Mouse (Mus musculus): ENCODE data around the gene Fignl1.
A peak's percentile ranks its signal among the peaks of the same experiment; 100 is the strongest.

Gene Fignl1

GRCm38 (mm10) chr11:11831940-11832754 lies 23.4 kb upstream of the Fignl1 start:
- no peak for DNase-seq (ENCODE audit: low spot score)

- no peak for DNase-seq (ENCODE audit: low spot score)
These were observed 22.8 kb upstream of the Fignl1 start for GRCm38 (mm10) chr11:11831526-11831925.

GRCm38 (mm10) chr11:11830884-11831495 lies 22.2 kb upstream of the Fignl1 start:
- no peak for DNase-seq (ENCODE audit: low spot score)

- DNase-seq (ENCODE audit: low spot score) = no peak
These were observed 20.6 kb upstream of the Fignl1 start for GRCm38 (mm10) chr11:11829161-11830000.

- DNase-seq (ENCODE audit: low spot score) = no peak
These were observed 20.0 kb upstream of the Fignl1 start for GRCm38 (mm10) chr11:11828761-11829160.

- no peak for DNase-seq (ENCODE audit: low spot score)
These were observed 19.5 kb upstream of the Fignl1 start for GRCm38 (mm10) chr11:11828251-11828650.

- DNase-seq (ENCODE audit: low spot score) = no peak
These were observed 17.7 kb upstream of the Fignl1 start for GRCm38 (mm10) chr11:11826475-11826874.

GRCm38 (mm10) chr11:11825670-11826069 lies 16.9 kb upstream of the Fignl1 start:
- no peak for DNase-seq (ENCODE audit: low spot score)

- DNase-seq (ENCODE audit: low spot score) = no peak
These were observed 16.3 kb upstream of the Fignl1 start for GRCm38 (mm10) chr11:11824970-11825635.

- no peak for DNase-seq (ENCODE audit: low spot score)
These were observed 15.5 kb upstream of the Fignl1 start for GRCm38 (mm10) chr11:11823980-11824911.

- no peak for DNase-seq (ENCODE audit: low spot score)
These were observed 13.7 kb upstream of the Fignl1 start for GRCm38 (mm10) chr11:11822181-11823095.

- no peak for DNase-seq (ENCODE audit: low spot score)
These were observed 12.7 kb upstream of the Fignl1 start for GRCm38 (mm10) chr11:11821387-11821975.

GRCm38 (mm10) chr11:11820737-11821136 lies 12.0 kb upstream of the Fignl1 start:
- no peak for DNase-seq (ENCODE audit: low spot score)

GRCm38 (mm10) chr11:11820251-11820650 lies 11.5 kb upstream of the Fignl1 start:
- peak; percentile 50 for DNase-seq (ENCODE audit: low spot score)

GRCm38 (mm10) chr11:11819206-11819605 lies 10.4 kb upstream of the Fignl1 start:
- DNase-seq (ENCODE audit: low spot score) = no peak

GRCm38 (mm10) chr11:11818797-11819196 lies 10.0 kb upstream of the Fignl1 start:
- DNase-seq (ENCODE audit: low spot score) = no peak

- DNase-seq (ENCODE audit: low spot score) = no peak
These were observed 7.0 kb upstream of the Fignl1 start for GRCm38 (mm10) chr11:11815737-11816136.

GRCm38 (mm10) chr11:11811906-11812480 lies 3.2 kb upstream of the Fignl1 start:
- DNase-seq (ENCODE audit: low spot score) = peak; percentile 56

Data from spleen, adult 12 weeks (tissue).